Mouse (Mus musculus): ENCODE data around the gene Sae1. TPM values are rescaled to one million over a fixed set of nuclear protein-coding genes. Genes with fewer than 3 reads are reported as not detected.

Sae1 gene
- polyA plus RNA-seq, 1 experiment from 2014 or later, result 184 TPM

GRCm38 (mm10) chr7:16320479-16320878 lies 67.1 kb downstream of the Sae1 start:
- Histone ChIP-seq H3K36me3 (ENCODE audit: insufficient read depth, low read length) (0 out of 2 replicates have a peak, but pooled peaks cover 6% of the 10 kb centered on the region), H3K4me1 (replicated peaks; ENCODE audit: insufficient read depth, low read length) (no peaks in the 10 kb centered on the region), H3K4me2 (ENCODE audit: low read length) (no peak overlapping the region), H3K27ac (no peak overlapping the region), H3K27me3 (ENCODE audit: insufficient read depth, low read length) (no peaks in the 10 kb centered on the region), H3K9me3 (replicated peaks; ENCODE audit: low read length) (no peaks in the 10 kb centered on the region), H3K4me3 (replicated peaks; ENCODE audit: low read depth, low read length) (no peak overlapping the region), H3K9ac (ENCODE audit: low read depth, low read length) (no peak overlapping the region)
- no peak for TF ChIP-seq CTCF (IDR thresholded peaks at IDR 0.05; ENCODE audit: low read depth)
- DNase-seq (ENCODE audit: low spot score) (no peak), ATAC-seq (replicated peaks; ENCODE audit: low FRiP score, low read depth) (no peak)
- 93% methylated on average over 6 of the region's 6 CpGs for WGBS

DNA sequence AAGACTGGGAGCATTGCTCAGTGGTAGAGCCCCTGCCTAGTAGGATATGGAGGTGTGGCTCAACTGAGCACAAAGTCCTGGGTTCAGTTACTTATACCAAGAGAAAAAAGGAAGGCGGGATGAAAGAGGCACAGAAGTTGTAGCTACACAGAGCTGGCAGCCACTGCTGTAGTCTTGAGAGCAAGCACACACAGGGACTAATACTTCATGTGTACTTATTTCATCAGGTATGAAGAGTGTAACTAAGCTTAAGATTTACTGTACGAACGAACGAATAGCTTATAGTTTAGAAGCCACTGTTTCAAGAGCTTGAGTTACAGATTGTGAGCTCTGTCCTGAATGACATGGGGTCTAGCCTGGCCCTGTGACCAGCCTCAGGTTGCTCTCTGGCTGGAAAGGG lies 68.4 kb downstream of the Sae1 start:
- DNase-seq (ENCODE audit: low spot score), result no peak
- no peak overlapping the region for H3K4me3 ChIP-seq (replicated peaks; ENCODE audit: low read depth, low read length)
- no peak overlapping the region for H3K9ac ChIP-seq (ENCODE audit: low read depth, low read length)
- WGBS, result 87% methylated on average over 4 of the region's 4 CpGs
- peaks cover 5% of the 10 kb centered on the region; the same call in 1 of the 2 replicates for H3K4me1 ChIP-seq (replicated peaks; ENCODE audit: insufficient read depth, low read length)
- H3K9me3 ChIP-seq (replicated peaks; ENCODE audit: low read length), result no peaks in the 10 kb centered on the region
- 0 out of 2 replicates have a peak, but pooled peaks cover 6% of the 10 kb centered on the region for H3K36me3 ChIP-seq (ENCODE audit: insufficient read depth, low read length)
- ATAC-seq (replicated peaks; ENCODE audit: low FRiP score, low read depth), result no peak
- no peak for TF ChIP-seq CTCF (IDR thresholded peaks at IDR 0.05; ENCODE audit: low read depth)
- no peak overlapping the region for H3K27ac ChIP-seq
- no peaks in the 10 kb centered on the region for H3K27me3 ChIP-seq (ENCODE audit: insufficient read depth, low read length)
- H3K4me2 ChIP-seq (ENCODE audit: low read length), result no peak overlapping the region

DNA sequence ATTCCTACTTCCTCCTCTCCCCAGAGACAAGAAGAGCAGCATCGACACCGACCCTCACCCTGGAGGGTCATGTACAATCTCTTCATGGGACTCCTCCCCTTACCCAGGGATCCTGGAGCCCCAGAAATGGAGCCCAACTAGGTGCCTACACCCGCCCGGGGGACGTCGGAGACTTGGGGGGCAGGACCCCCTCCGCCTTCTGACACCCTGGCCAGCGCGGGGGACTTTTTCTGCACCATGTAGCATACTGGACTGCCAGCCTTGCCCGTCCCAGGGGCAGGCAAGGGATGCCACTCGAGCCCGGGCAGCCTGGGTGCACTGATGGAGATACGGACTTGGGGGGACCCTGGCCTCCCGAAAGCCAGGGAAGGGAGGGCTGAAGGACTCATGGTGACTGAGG lies 70.5 kb downstream of the Sae1 start:
- 0 out of 2 replicates have a peak, but pooled peaks cover 6% of the 10 kb centered on the region for H3K36me3 ChIP-seq (ENCODE audit: insufficient read depth, low read length)
- no peaks in the 10 kb centered on the region for H3K27me3 ChIP-seq (ENCODE audit: insufficient read depth, low read length)
- no peak for TF ChIP-seq CTCF (IDR thresholded peaks at IDR 0.05; ENCODE audit: low read depth)
- H3K9ac ChIP-seq (ENCODE audit: low read depth, low read length), result no peak overlapping the region
- ATAC-seq (replicated peaks; ENCODE audit: low FRiP score, low read depth), result no peak
- DNase-seq (ENCODE audit: low spot score), result no peak
- 87% methylated on average over 14 of the region's 14 CpGs for WGBS
- peaks cover 18% of the 10 kb centered on the region for H3K4me1 ChIP-seq (replicated peaks; ENCODE audit: insufficient read depth, low read length)
- no peak overlapping the region for H3K4me2 ChIP-seq (ENCODE audit: low read length)
- no peaks in the 10 kb centered on the region for H3K9me3 ChIP-seq (replicated peaks; ENCODE audit: low read length)
- H3K27ac ChIP-seq, result no peak overlapping the region
- no peak overlapping the region for H3K4me3 ChIP-seq (replicated peaks; ENCODE audit: low read depth, low read length)

GRCm38 (mm10) chr7:16315222-16315759 lies 72.3 kb downstream of the Sae1 start:
- DNase-seq (ENCODE audit: low spot score), result peak; percentile 18
- Histone ChIP-seq H3K36me3 (ENCODE audit: insufficient read depth, low read length) (0 out of 2 replicates have a peak, but pooled peaks cover 6% of the 10 kb centered on the region), H3K9me3 (replicated peaks; ENCODE audit: low read length) (no peaks in the 10 kb centered on the region), H3K27ac (peak overlapping the region; percentile 50; the same call in 1 of the 2 replicates), H3K4me1 (replicated peaks; ENCODE audit: insufficient read depth, low read length) (peaks cover 26% of the 10 kb centered on the region), H3K4me2 (ENCODE audit: low read length) (no peak overlapping the region), H3K9ac (ENCODE audit: low read depth, low read length) (no peak overlapping the region), H3K4me3 (replicated peaks; ENCODE audit: low read depth, low read length) (no peak overlapping the region), H3K27me3 (ENCODE audit: insufficient read depth, low read length) (no peaks in the 10 kb centered on the region)
- ATAC-seq (replicated peaks; ENCODE audit: low FRiP score, low read depth), result no peak
- WGBS, result 47% methylated on average over 4 of the region's 4 CpGs
- TF ChIP-seq CTCF (IDR thresholded peaks at IDR 0.05; ENCODE audit: low read depth), result no peak

DNA sequence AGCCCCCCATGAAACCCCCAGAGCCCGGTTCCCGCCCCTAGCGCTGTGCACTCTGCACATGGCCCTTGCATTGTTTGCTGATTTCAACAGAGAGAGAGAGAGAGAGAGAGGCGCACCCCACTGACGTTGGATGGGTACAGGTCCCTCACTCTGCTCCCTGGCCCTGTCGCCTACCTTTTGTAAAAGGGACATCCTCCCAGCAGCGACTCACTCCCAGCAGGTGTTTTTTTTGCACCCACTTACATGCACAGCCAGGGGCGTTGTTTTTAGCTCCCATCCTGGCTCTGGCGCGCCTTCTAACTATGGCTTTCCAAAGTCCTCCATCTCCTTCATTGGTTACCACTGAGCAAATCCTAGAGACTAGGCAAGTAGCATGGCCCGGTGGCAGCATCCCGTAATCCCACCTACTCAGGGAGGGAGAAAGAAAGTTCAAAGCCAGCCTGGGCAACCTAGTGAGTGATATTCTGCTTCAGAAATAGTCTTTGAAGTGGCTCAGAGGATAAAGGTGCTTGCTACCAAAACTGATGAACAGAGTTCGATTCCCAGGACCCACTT lies 73.3 kb downstream of the Sae1 start:
- 15% methylated on average over 13 of the region's 13 CpGs for WGBS
- H3K4me1 ChIP-seq (replicated peaks; ENCODE audit: insufficient read depth, low read length), result peaks cover 27% of the 10 kb centered on the region
- ATAC-seq (replicated peaks; ENCODE audit: low FRiP score, low read depth) (no peak), DNase-seq (ENCODE audit: low spot score) (no peak)
- peak overlapping the region; percentile 98 for H3K27ac ChIP-seq
- H3K4me3 ChIP-seq (replicated peaks; ENCODE audit: low read depth, low read length), result peak overlapping the region; percentile 80
- no peak for TF ChIP-seq CTCF (IDR thresholded peaks at IDR 0.05; ENCODE audit: low read depth)
- no peaks in the 10 kb centered on the region for H3K9me3 ChIP-seq (replicated peaks; ENCODE audit: low read length)
- H3K4me2 ChIP-seq (ENCODE audit: low read length), result peak overlapping the region; percentile 99
- H3K36me3 ChIP-seq (ENCODE audit: insufficient read depth, low read length), result 0 out of 2 replicates have a peak, but pooled peaks cover 6% of the 10 kb centered on the region
- H3K27me3 ChIP-seq (ENCODE audit: insufficient read depth, low read length), result no peaks in the 10 kb centered on the region
- peak overlapping the region; percentile 92 for H3K9ac ChIP-seq (ENCODE audit: low read depth, low read length)

DNA sequence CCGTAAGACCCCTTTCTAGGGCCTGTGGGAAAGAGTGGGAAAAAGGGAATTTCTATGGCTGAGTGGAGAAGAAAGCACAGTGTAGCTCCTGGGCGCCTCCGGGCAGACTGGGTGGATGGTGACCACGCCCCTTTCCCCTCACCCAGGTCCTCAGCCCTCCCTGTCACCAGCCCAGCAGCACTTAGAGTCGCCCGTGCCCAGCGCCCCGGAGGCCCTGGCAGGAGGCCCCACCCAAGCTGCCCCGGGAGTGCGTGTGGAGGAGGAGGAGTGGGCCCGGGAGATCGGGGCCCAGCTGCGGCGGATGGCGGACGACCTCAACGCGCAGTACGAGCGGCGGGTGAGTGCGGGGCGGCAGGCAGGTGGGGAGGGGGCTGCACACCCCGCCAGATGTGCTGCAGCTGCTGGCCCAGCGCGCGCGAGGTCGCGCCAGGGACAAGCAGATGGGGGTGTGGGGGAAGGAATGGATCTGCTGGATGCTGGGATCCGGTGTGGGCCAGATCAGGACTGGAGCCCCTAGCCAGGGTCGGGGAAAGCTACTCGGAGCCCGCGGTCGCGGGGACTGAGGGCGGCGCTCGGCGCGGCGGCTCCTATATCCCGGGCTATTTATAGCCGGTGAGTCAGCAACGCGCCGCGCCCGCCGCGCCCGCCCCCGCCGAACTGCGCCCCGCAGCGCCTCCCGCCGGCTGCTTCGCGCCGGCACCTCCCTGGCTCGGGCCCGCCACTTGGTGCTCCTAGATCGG lies 74.0 kb downstream of the Sae1 start:
- Histone ChIP-seq H3K36me3 (ENCODE audit: insufficient read depth, low read length) (0 out of 2 replicates have a peak, but pooled peaks cover 6% of the 10 kb centered on the region), H3K27ac (peak overlapping the region; percentile 98), H3K9ac (ENCODE audit: low read depth, low read length) (peak overlapping the region; percentile 92), H3K27me3 (ENCODE audit: insufficient read depth, low read length) (no peaks in the 10 kb centered on the region), H3K9me3 (replicated peaks; ENCODE audit: low read length) (no peaks in the 10 kb centered on the region), H3K4me1 (replicated peaks; ENCODE audit: insufficient read depth, low read length) (peaks cover 30% of the 10 kb centered on the region), H3K4me3 (replicated peaks; ENCODE audit: low read depth, low read length) (peak overlapping the region; percentile 80), H3K4me2 (ENCODE audit: low read length) (peak overlapping the region; percentile 99)
- peak; percentile 62 for ATAC-seq (replicated peaks; ENCODE audit: low FRiP score, low read depth)
- under 1% methylated on average over 60 of the region's 66 CpGs for WGBS
- peak; percentile 90 for DNase-seq (ENCODE audit: low spot score)
- peak; percentile 28 for TF ChIP-seq CTCF (IDR thresholded peaks at IDR 0.05; ENCODE audit: low read depth)
